Mouse (Mus musculus): ENCODE results near the gene St6galnac6.

The St6galnac6 gene

GRCm38 (mm10) chr2:32617109-32617508 is 17.6 kb downstream of the St6galnac6 start:
- DNase-seq (ENCODE audit: low read depth, low spot score): no peak

GRCm38 (mm10) chr2:32617601-32618000 is 18.1 kb downstream of the St6galnac6 start:
- no peak for DNase-seq (ENCODE audit: low read depth, low spot score)

GRCm38 (mm10) chr2:32618051-32618450 is 18.5 kb downstream of the St6galnac6 start:
- no peak for DNase-seq (ENCODE audit: low read depth, low spot score)

GRCm38 (mm10) chr2:32620682-32621516 is 21.4 kb downstream of the St6galnac6 start:
- no peak for DNase-seq (ENCODE audit: low read depth, low spot score)

GRCm38 (mm10) chr2:32621517-32621859 is 22.0 kb downstream of the St6galnac6 start, which contains the start of gene Ak1:
Gene Ak1, plus strand, starts transcription at chr2:32621758.
- no peak for DNase-seq (ENCODE audit: low read depth, low spot score)

GRCm38 (mm10) chr2:32624111-32624748 is 24.7 kb downstream of the St6galnac6 start:
- DNase-seq (ENCODE audit: low read depth, low spot score): no peak

- DNase-seq (ENCODE audit: low read depth, low spot score): no peak
Measured at GRCm38 (mm10) chr2:32625212-32625872, 25.8 kb downstream of the St6galnac6 start.

- DNase-seq (ENCODE audit: low read depth, low spot score): no peak
Measured at GRCm38 (mm10) chr2:32625873-32626694, 26.6 kb downstream of the St6galnac6 start.

- DNase-seq (ENCODE audit: low read depth, low spot score): no peak
Measured at GRCm38 (mm10) chr2:32627266-32628043, 27.9 kb downstream of the St6galnac6 start.

- no peak for DNase-seq (ENCODE audit: low read depth, low spot score)
Measured at GRCm38 (mm10) chr2:32628044-32628550, 28.6 kb downstream of the St6galnac6 start.

- DNase-seq (ENCODE audit: low read depth, low spot score): no peak
Measured at GRCm38 (mm10) chr2:32628729-32629128, 29.2 kb downstream of the St6galnac6 start.

GRCm38 (mm10) chr2:32629276-32629976 is 29.9 kb downstream of the St6galnac6 start:
- DNase-seq (ENCODE audit: low read depth, low spot score): no peak

- DNase-seq (ENCODE audit: low read depth, low spot score): no peak
Measured at GRCm38 (mm10) chr2:32630036-32630435, 30.5 kb downstream of the St6galnac6 start.

- DNase-seq (ENCODE audit: low read depth, low spot score): no peak
Measured at GRCm38 (mm10) chr2:32631046-32631445, 31.5 kb downstream of the St6galnac6 start.

GRCm38 (mm10) chr2:32631737-32632394 is 32.4 kb downstream of the St6galnac6 start:
- DNase-seq (ENCODE audit: low read depth, low spot score): peak; percentile 79

- DNase-seq (ENCODE audit: low read depth, low spot score): no peak
Measured at GRCm38 (mm10) chr2:32633660-32634059, 34.2 kb downstream of the St6galnac6 start.

GRCm38 (mm10) chr2:32634277-32635105 is 35.0 kb downstream of the St6galnac6 start:
- no peak for DNase-seq (ENCODE audit: low read depth, low spot score)

- DNase-seq (ENCODE audit: low read depth, low spot score): no peak
Measured at GRCm38 (mm10) chr2:32636617-32637016, 37.1 kb downstream of the St6galnac6 start.
